Mouse (Mus musculus): ENCODE results near the gene Prmt2. TPM values are rescaled to one million over a fixed set of nuclear protein-coding genes. Genes with fewer than 3 reads are reported as not detected.

Prmt2 gene
- 10 to 100 TPM; 72.9 to 77.5 TPM for total RNA-seq (2021)

GRCm38 (mm10) chr10:76237341-76238225 lies at the start of gene Prmt2:
Gene Prmt2 (minus strand): TSS chr10:76237865.
- DNase-seq (ENCODE audit: extremely low spot score in 1 of 2, low spot score in 1 of 2), result peak; percentile 77 to 83

GRCm38 (mm10) chr10:76278541-76279097 lies 41.0 kb upstream of the Prmt2 start:
- DNase-seq (ENCODE audit: extremely low spot score in 1 of 2, low spot score in 1 of 2), result no peak

GRCm38 (mm10) chr10:76275256-76275655 lies 37.6 kb upstream of the Prmt2 start:
- no peak for DNase-seq (ENCODE audit: extremely low spot score in 1 of 2, low spot score in 1 of 2)

- peak in 1 of 2 experiments; percentile 51 for DNase-seq (ENCODE audit: extremely low spot score in 1 of 2, low spot score in 1 of 2)
These were observed 33.6 kb upstream of the Prmt2 start for GRCm38 (mm10) chr10:76271238-76271637.

- DNase-seq (ENCODE audit: extremely low spot score in 1 of 2, low spot score in 1 of 2), result no peak
These were observed 24.8 kb upstream of the Prmt2 start for GRCm38 (mm10) chr10:76262431-76262830.

- DNase-seq (ENCODE audit: extremely low spot score in 1 of 2, low spot score in 1 of 2), result no peak
These were observed 23.8 kb upstream of the Prmt2 start for GRCm38 (mm10) chr10:76261447-76261846.

GRCm38 (mm10) chr10:76260358-76261059 lies 22.8 kb upstream of the Prmt2 start:
- no peak for DNase-seq (ENCODE audit: extremely low spot score in 1 of 2, low spot score in 1 of 2)

GRCm38 (mm10) chr10:76259566-76260232 lies 22.0 kb upstream of the Prmt2 start:
- DNase-seq (ENCODE audit: extremely low spot score in 1 of 2, low spot score in 1 of 2), result no peak

- DNase-seq (ENCODE audit: extremely low spot score in 1 of 2, low spot score in 1 of 2), result peak in 1 of 2 experiments; percentile 2
These were observed 20.2 kb upstream of the Prmt2 start for GRCm38 (mm10) chr10:76257719-76258390.

GRCm38 (mm10) chr10:76257231-76257630 lies 19.6 kb upstream of the Prmt2 start:
- DNase-seq (ENCODE audit: extremely low spot score in 1 of 2, low spot score in 1 of 2), result no peak

- peak in 1 of 2 experiments; percentile 14 for DNase-seq (ENCODE audit: extremely low spot score in 1 of 2, low spot score in 1 of 2)
These were observed 18.0 kb upstream of the Prmt2 start for GRCm38 (mm10) chr10:76255617-76256016.

- DNase-seq (ENCODE audit: extremely low spot score in 1 of 2, low spot score in 1 of 2), result peak in 1 of 2 experiments; percentile 12
These were observed 15.9 kb upstream of the Prmt2 start, which contains the start of gene S100b for GRCm38 (mm10) chr10:76253536-76253935. Gene S100b (plus strand): TSS chr10:76253853.

GRCm38 (mm10) chr10:76253079-76253478 lies 15.4 kb upstream of the Prmt2 start:
- DNase-seq (ENCODE audit: extremely low spot score in 1 of 2, low spot score in 1 of 2), result no peak

- DNase-seq (ENCODE audit: extremely low spot score in 1 of 2, low spot score in 1 of 2), result peak in 1 of 2 experiments; percentile 1
These were observed 13.2 kb upstream of the Prmt2 start for GRCm38 (mm10) chr10:76250870-76251269.

- DNase-seq (ENCODE audit: extremely low spot score in 1 of 2, low spot score in 1 of 2), result no peak
These were observed 10.9 kb upstream of the Prmt2 start for GRCm38 (mm10) chr10:76248647-76248968.

GRCm38 (mm10) chr10:76247960-76248646 lies 10.4 kb upstream of the Prmt2 start:
- peak in 1 of 2 experiments; percentile 2 for DNase-seq (ENCODE audit: extremely low spot score in 1 of 2, low spot score in 1 of 2)

GRCm38 (mm10) chr10:76246601-76247000 lies 8.9 kb upstream of the Prmt2 start:
- peak in 1 of 2 experiments; percentile 3 for DNase-seq (ENCODE audit: extremely low spot score in 1 of 2, low spot score in 1 of 2)

GRCm38 (mm10) chr10:76245106-76245505 lies 7.4 kb upstream of the Prmt2 start:
- DNase-seq (ENCODE audit: extremely low spot score in 1 of 2, low spot score in 1 of 2), result no peak

- no peak for DNase-seq (ENCODE audit: extremely low spot score in 1 of 2, low spot score in 1 of 2)
These were observed 1.7 kb upstream of the Prmt2 start for GRCm38 (mm10) chr10:76239401-76239800.
